Mouse (Mus musculus): ENCODE measurements at regions not wholly inside any gene's neighbourhood (a gene's known extent, or its start where the extent isn't known, plus 50 kb on each side); places are given as distances from the start of the nearest gene placed in this dataset.

GRCm38 (mm10) chr7:72592649-72593048 is 286.2 kb upstream of the Mctp2 start:
- DNase-seq, result no peak

- no peak for DNase-seq
Measured at GRCm38 (mm10) chr7:72593259-72593658, 286.9 kb upstream of the Mctp2 start.

- no peak for DNase-seq
Measured at GRCm38 (mm10) chr7:72594741-72595140, 288.3 kb upstream of the Mctp2 start.

GRCm38 (mm10) chr7:72596985-72597384 is 290.6 kb upstream of the Mctp2 start:
- DNase-seq, result no peak

- no peak for DNase-seq
Measured at GRCm38 (mm10) chr7:72601933-72602332, 295.5 kb upstream of the Mctp2 start.

- DNase-seq, result no peak
Measured at GRCm38 (mm10) chr7:72609791-72610190, 303.4 kb upstream of the Mctp2 start.

GRCm38 (mm10) chr7:72615232-72615631 is 308.8 kb upstream of the Mctp2 start:
- no peak for DNase-seq

- DNase-seq, result no peak
Measured at GRCm38 (mm10) chr7:72627369-72627768, 321.0 kb upstream of the Mctp2 start.

- DNase-seq, result no peak
Measured at GRCm38 (mm10) chr7:72639566-72639965, 333.2 kb upstream of the Mctp2 start.

- DNase-seq, result no peak
Measured at GRCm38 (mm10) chr7:72675018-72675417, 368.6 kb upstream of the Mctp2 start.

- no peak for DNase-seq
Measured at GRCm38 (mm10) chr7:72685803-72686202, 379.4 kb upstream of the Mctp2 start.

- DNase-seq, result no peak
Measured at GRCm38 (mm10) chr7:72687356-72687755, 380.9 kb upstream of the Mctp2 start.

GRCm38 (mm10) chr7:72691396-72691795 is 385.0 kb upstream of the Mctp2 start:
- no peak for DNase-seq

GRCm38 (mm10) chr7:72691859-72692258 is 385.5 kb upstream of the Mctp2 start:
- no peak for DNase-seq

- DNase-seq, result no peak
Measured at GRCm38 (mm10) chr7:72696736-72697135, 390.3 kb upstream of the Mctp2 start.

- DNase-seq, result no peak
Measured at GRCm38 (mm10) chr7:72703652-72704341, 397.4 kb upstream of the Mctp2 start.

- no peak for DNase-seq
Measured at GRCm38 (mm10) chr7:72711193-72712131, 405.1 kb upstream of the Mctp2 start.

- DNase-seq, result no peak
Measured at GRCm38 (mm10) chr7:72715401-72715800, 409.0 kb upstream of the Mctp2 start.

- DNase-seq, result no peak
Measured at GRCm38 (mm10) chr7:72716051-72716450, 409.6 kb upstream of the Mctp2 start.

GRCm38 (mm10) chr7:72726214-72726854 is 419.9 kb upstream of the Mctp2 start:
- DNase-seq, result no peak

GRCm38 (mm10) chr7:72737792-72738191 is 431.4 kb upstream of the Mctp2 start:
- DNase-seq, result no peak

- no peak for DNase-seq
Measured at GRCm38 (mm10) chr7:72738324-72738944, 432.0 kb upstream of the Mctp2 start.

GRCm38 (mm10) chr7:72742376-72742775 is 436.0 kb upstream of the Mctp2 start:
- no peak for DNase-seq
